ENCODE assay signal across 9 mouse cellular contexts in the genomic region with DNA sequence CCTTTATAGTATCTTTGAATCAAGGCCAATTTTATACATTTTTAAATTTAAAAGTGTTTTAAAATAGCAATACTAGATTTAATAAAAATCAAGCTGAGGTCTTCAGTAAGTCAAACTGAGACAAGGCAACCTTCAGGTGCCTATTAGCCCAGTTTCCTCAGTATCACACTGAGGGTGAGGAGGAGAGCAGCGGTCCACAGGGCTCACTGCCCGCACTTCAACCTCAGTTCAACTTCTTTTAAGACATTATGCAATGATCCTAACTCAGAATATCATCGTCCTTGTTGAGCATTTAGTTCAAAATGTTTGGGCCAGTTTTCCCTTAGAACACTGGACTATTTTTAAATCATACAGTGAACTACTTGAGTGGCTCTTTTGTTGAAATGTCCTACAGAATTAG.
"Had no signal": no experiment of that assay in that cellular context is flagged by ENCODE, and none has a peak within 500 bp of the region (broad histone marks: within the 10 kb centered on the region; RNA-seq: fewer than 3 reads in every experiment).

No protein-coding gene starts in this region.

- DNase-seq: liver; lung, adult 18-20 months; lung, postnatal 10 days; lung, postnatal 36 days; retina, postnatal 1 day; right cerebral cortex, postnatal 4 days; thymus, adult 2 months; thymus, postnatal 14 days; thymus, postnatal 4 days had no signal
